Mouse (Mus musculus) lung, postnatal 0 days (tissue): ENCODE results near the gene Sik1.
A peak's percentile ranks its signal among the peaks of the same experiment; 100 is the strongest.

Source experiments
- CTCF ChIP-seq: IDR thresholded peaks from 2 replicates; pipeline ENCODE4 v1.5.1; 2016; ENCODE audit warnings: antibody characterized with exemption, mild to moderate bottlenecking
- EP300 ChIP-seq: IDR thresholded peaks from 2 replicates; pipeline ENCODE4 v1.6.1; 2016; ENCODE audit warnings: antibody characterized with exemption, mild to moderate bottlenecking, control low read depth

DNA sequence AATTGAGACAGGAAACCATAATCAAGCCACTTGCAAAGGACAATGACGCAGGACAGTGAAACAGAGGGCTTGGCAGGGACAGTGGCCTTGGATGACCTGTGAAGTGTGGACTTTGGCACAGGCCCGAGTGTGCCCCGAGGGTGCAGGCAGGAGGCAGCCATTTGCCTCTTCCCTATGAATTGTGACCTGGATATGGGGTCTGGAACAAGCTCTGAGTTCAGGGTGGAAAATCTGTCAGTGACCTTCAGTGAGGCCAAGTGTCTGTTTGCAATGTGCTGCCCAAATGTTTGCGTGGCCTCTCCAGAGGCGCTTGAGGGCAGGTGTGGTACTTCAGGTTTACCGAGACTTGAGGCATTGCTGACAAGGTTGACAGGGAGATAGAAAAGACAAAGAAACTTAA is 6.5 kb upstream of the Sik1 start:
- TF ChIP-seq CTCF (no peak; the same call in 1 of the 2 replicates), EP300 (peak; percentile 79)
